Mouse (Mus musculus) neural tube, embryonic 10.5 days (tissue): ENCODE results near the gene Hoxb4.

Experiments
- DNase-seq: peaks from one replicate; pipeline ENCODE4 v3.0.0-alpha.2; 2017; ENCODE audit warnings: low spot score; ENCODE audit errors: extremely low spot score

Gene Hoxb4

GRCm38 (mm10) chr11:96298895-96299667 lies 19.0 kb upstream of the Hoxb4 start:
- DNase-seq = peak; percentile 69

GRCm38 (mm10) chr11:96299781-96300180 lies 18.3 kb upstream of the Hoxb4 start:
- peak; percentile 63 for DNase-seq

- peak; percentile 68 for DNase-seq
Measured at GRCm38 (mm10) chr11:96300354-96301063, 17.6 kb upstream of the Hoxb4 start.

GRCm38 (mm10) chr11:96301064-96301431 lies 17.0 kb upstream of the Hoxb4 start:
- DNase-seq = peak; percentile 58

- DNase-seq = peak; percentile 67
Measured at GRCm38 (mm10) chr11:96301837-96302236, 16.2 kb upstream of the Hoxb4 start.

GRCm38 (mm10) chr11:96302381-96303150 lies 15.5 kb upstream of the Hoxb4 start:
- DNase-seq = peak; percentile 61

GRCm38 (mm10) chr11:96303151-96304099 lies 14.6 kb upstream of the Hoxb4 start, which contains the start of gene Hoxb5:
Hoxb5 (plus strand) TSS chr11:96303336.
- DNase-seq = peak; percentile 70

GRCm38 (mm10) chr11:96304381-96305195 lies 13.5 kb upstream of the Hoxb4 start:
- DNase-seq = peak; percentile 66

GRCm38 (mm10) chr11:96305505-96306182 lies 12.4 kb upstream of the Hoxb4 start:
- DNase-seq = peak; percentile 55

GRCm38 (mm10) chr11:96306183-96306907 lies 11.7 kb upstream of the Hoxb4 start:
- DNase-seq = peak; percentile 67

- DNase-seq = peak; percentile 68
Measured at GRCm38 (mm10) chr11:96306908-96307269, 11.2 kb upstream of the Hoxb4 start.

GRCm38 (mm10) chr11:96308763-96309162 lies 9.3 kb upstream of the Hoxb4 start:
- no peak for DNase-seq

GRCm38 (mm10) chr11:96309288-96309687 lies 8.8 kb upstream of the Hoxb4 start:
- peak; percentile 60 for DNase-seq

GRCm38 (mm10) chr11:96310183-96310938 lies 7.7 kb upstream of the Hoxb4 start:
- DNase-seq = peak; percentile 71

GRCm38 (mm10) chr11:96311097-96311496 lies 7.0 kb upstream of the Hoxb4 start:
- peak; percentile 57 for DNase-seq

GRCm38 (mm10) chr11:96311520-96312417 lies 6.3 kb upstream of the Hoxb4 start:
- peak; percentile 67 for DNase-seq

- no peak for DNase-seq
Measured at GRCm38 (mm10) chr11:96313134-96313533, 4.9 kb upstream of the Hoxb4 start.
